Mouse (Mus musculus) brain, embryonic 14.5 days (tissue): ENCODE measurements at regions not wholly inside any gene's neighbourhood (a gene's known extent, or its start where the extent isn't known, plus 50 kb on each side); places are given as distances from the start of the nearest gene placed in this dataset.

Experiments used
- CTCF ChIP-seq: fragments of 200-500 bp; IDR thresholded peaks from 2 replicates; pipeline ENCODE4 v1.5.1; 2012; ENCODE audit warnings: inconsistent platforms, mild to moderate bottlenecking, moderate library complexity, borderline replicate concordance; ENCODE audit not compliant: insufficient read depth, insufficient read length; ENCODE audit errors: extremely low read depth
- POLR2A ChIP-seq: fragments of 200-500 bp; IDR thresholded peaks from 2 replicates; pipeline ENCODE4 v1.6.1; 2012; ENCODE audit warnings: mild to moderate bottlenecking, inconsistent platforms, borderline replicate concordance; ENCODE audit not compliant: poor library complexity, insufficient read depth, insufficient read length, severe bottlenecking; ENCODE audit errors: extremely low read depth

GRCm38 (mm10) chr14:58987688-58988087 lies 155.0 kb downstream of the 1700129C05Rik start:
- TF ChIP-seq CTCF = no peak
- no peak for TF ChIP-seq POLR2A
